Mouse (Mus musculus): ENCODE measurements around the gene Ceacam20.
"Not testable (repeated sequence)": the region's sequence is repeated elsewhere in the genome, so short reads cannot be mapped to it uniquely, and the experiment has no call there.

Gene Ceacam20

DNA sequence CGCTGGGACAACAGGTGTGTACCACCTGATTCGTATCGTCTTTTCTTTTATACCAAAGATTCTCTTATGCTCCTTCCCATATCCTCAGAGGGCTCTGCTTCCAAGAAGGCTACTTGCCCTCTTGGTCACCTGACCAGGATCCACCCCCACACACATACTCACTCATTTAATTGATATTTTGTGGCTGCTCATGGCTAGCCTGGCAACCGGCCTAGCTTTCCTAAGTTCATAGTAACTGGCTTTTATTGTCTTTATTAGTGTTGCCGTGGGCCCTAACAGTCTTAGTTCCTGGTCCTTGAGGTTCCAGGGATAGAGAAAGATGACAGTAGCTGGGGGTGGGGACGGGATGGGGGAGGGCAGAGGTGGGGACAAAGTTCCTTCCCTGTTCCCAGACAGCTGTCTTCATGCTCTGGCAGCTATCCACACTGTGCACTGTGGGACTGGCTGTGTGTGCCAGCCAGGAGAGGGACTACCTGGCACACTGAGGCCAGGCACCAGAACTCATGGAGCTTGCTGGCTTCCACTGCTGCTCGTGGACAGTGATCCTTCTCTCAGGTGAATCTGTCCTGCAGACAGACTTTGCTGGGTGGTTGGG is at the start of gene Ceacam20:
Gene Ceacam20, plus strand, starts transcription at position 428 of the 595 bp plus-strand sequence.
- no peak for DNase-seq

DNA sequence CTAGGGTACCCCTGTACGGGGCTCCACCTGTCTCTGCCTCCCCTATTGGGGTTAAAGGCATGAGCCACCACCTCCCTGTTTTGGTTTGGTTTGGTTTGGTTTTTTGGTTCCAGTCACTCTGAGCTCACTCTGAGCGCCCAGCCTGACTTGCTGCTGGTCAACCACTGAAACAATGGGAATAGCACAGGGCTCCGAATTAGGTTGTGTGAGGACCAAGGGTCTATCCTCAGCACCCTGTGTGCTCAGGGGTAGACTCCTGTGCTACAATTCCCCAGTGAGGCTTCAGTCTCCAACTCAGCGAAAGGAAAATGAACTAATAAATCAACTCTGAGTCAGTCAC is 45.1 kb upstream of the Ceacam20 start:
- no peak for DNase-seq

GRCm38 (mm10) chr7:19920506-19921261 is 44.5 kb upstream of the Ceacam20 start, which contains the start of gene Pvr:
Gene Pvr, minus strand, starts transcription at chr7:19921160.
- peak; percentile 63 to 66 for DNase-seq

DNA sequence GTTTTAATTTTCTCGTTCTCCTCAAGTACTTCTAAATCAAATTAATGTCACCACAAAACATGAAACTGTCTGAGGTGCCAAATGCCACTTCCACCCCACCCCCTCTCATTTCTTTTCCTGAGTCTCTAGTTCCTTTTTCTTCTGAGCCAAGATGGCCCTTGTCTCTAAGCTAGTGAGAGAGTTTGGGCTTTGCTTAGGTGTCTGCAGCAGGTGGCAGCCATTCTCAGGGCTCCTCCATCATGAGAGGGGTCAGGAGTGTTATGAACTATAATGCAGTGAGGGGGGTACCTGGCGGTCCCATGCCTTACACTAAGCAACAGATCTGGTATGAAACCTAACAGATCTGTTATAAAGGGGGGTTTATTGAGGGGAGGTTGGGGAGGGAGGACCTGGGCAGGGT is 41.9 kb upstream of the Ceacam20 start:
- no peak for DNase-seq

DNA sequence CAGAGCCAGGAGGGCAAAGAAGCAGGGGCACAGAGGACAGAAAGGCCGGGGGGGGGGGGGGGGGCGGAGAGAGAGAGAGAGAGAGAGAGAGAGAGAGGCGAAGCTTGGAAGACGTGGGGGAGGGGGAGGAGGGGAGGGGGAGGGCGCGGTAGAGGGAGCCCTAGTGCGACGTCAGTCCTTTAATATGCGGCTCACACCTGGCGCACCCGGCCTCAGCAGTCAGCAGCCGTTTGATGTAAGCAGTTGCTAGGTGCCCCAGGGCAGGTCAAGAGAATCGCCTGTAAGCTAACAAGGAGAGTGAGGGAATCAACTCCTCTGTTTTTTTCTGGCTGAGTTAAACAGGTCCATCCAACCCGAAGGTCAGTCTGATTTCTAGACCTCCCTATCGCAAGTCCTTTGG is 41.4 kb upstream of the Ceacam20 start:
- DNase-seq = no peak

- DNase-seq = peak in 1 of 2 experiments; percentile 11
Observed at GRCm38 (mm10) chr7:19925376-19925775, 39.8 kb upstream of the Ceacam20 start.

DNA sequence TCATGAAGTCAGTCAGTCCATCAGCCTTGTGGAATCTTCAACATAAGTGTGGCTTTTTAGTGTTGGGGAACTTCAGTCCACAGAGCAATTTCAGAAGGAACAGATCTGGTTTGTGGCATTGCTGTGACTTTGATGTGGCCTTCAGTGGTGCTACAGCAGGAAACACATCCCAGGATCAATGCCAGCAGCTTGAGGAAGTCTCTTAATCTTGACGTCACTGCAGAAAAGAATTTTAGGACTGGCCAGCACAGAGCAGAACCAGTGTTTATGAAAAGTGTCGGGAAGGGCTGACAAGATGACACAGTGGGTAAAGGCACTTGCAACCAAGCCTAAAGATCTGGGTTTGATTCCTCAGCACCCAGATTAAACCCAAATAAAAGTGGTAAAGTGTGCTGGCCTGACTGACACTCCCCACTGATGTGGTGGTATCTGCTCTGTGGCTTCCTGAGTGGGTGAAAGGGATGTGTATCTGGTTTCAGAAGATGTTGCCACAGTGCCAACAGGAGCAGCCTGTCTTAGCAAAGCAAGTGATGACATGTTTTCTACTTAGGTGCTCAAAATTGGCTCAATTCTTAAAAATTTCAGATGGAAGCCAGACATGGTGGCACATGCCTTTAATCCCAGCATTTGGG is 38.2 kb upstream of the Ceacam20 start:
- no peak for DNase-seq

DNA sequence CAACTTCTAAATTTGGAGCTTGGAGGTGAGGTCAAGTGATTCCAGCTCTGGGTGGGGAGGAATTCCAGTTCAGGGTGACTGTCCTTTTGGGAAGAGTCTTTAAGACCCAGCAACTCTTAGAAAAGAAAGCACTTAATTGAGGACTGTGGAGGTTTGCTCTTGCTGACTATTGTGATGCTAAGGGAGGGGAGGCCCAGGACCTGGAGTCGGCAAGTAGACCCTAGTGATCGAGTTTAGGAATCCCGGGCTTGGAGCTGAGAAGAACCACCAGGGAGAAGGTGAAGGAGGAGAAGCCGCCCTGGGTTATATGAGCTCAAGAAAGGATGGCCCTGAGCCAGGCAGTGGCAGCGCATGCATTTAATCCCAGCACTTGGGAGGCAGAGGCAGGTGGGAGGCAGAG is 36.7 kb upstream of the Ceacam20 start:
- DNase-seq = no peak

GRCm38 (mm10) chr7:19930481-19930880 is 34.7 kb upstream of the Ceacam20 start:
- DNase-seq = not testable (repeated sequence)

GRCm38 (mm10) chr7:19932133-19932876 is 32.9 kb upstream of the Ceacam20 start:
- DNase-seq = peak in 1 of 2 experiments; percentile 23

- peak; percentile 61 to 64 for DNase-seq
Observed at GRCm38 (mm10) chr7:19932877-19933809, 32.1 kb upstream of the Ceacam20 start.

GRCm38 (mm10) chr7:19935171-19935751 is 30.0 kb upstream of the Ceacam20 start:
- no peak for DNase-seq

- no peak for DNase-seq
Observed at GRCm38 (mm10) chr7:19935961-19936360, 29.3 kb upstream of the Ceacam20 start.

GRCm38 (mm10) chr7:19937229-19937821 is 27.9 kb upstream of the Ceacam20 start:
- DNase-seq = no peak

- DNase-seq = peak; percentile 18 to 24
Observed at GRCm38 (mm10) chr7:19939555-19940235, 25.5 kb upstream of the Ceacam20 start.

DNA sequence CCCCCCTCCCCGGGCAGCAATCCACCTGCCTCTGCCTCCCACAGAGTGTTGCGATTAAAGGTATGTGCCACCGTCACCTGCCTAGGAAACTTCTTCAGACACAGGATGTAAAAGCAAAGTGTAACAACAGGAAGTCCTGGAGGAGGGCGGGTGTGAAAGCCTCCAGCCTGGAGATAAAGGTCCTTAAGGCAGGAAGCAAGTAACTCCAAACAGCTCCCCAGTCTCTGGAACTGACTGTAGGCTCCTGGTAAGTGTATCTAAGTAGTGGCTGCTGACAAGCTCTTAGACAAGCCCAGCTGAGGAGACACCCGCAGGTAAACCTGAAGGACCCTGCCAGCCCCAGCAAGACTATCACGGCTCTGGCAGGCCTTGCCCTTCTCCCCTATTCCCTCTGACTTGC is 25.0 kb upstream of the Ceacam20 start:
- no peak for DNase-seq

- DNase-seq = no peak
Observed at GRCm38 (mm10) chr7:19944709-19945108, 20.5 kb upstream of the Ceacam20 start.

GRCm38 (mm10) chr7:19945201-19945600 is 20.0 kb upstream of the Ceacam20 start:
- no peak for DNase-seq

- no peak for DNase-seq
Observed at GRCm38 (mm10) chr7:19945821-19946515, 19.2 kb upstream of the Ceacam20 start.

DNA sequence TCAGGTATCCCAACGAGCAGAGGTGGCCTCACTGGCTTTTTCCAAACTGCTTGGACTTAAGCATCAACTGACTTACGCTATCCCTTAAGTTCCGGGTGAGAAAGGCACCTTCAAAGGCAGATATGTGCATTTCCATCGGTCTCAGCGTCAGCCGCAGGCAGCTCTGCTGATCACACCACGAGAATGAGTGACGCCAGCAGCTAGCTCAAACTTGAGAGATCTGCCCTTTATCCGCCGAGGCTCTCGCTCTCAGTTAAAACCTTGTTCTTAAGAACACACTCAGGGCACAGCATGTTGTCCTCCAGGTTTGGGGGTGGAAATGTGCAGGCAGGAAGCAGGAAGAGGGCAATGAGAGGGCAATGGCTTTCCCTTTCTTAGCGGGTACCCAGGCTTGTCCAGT is 16.3 kb upstream of the Ceacam20 start:
- no peak for DNase-seq
